Mouse (Mus musculus) adrenal gland, postnatal 4 days (tissue): ENCODE measurements around the gene Ube2q1. TPM values are rescaled to one million over a fixed set of nuclear protein-coding genes. Genes with fewer than 3 reads are reported as not detected.

Experiments used
- DNase-seq, 2 experiments: peaks; one replicate each; pipeline ENCODE4 v3.0.0; 2021 to 2022; ENCODE audit warnings: low spot score in 2 of 2, mixed read lengths in 2 of 2
- total RNA-seq, 2 experiments: library from RNA; stranded (reverse); gene quantifications; 2 replicates each; pipeline ENCODE4 v1.2.3; 2021

The Ube2q1 gene
- total RNA-seq, 2 experiments from 2014 or later, result 68.0 to 72.1 TPM

DNA sequence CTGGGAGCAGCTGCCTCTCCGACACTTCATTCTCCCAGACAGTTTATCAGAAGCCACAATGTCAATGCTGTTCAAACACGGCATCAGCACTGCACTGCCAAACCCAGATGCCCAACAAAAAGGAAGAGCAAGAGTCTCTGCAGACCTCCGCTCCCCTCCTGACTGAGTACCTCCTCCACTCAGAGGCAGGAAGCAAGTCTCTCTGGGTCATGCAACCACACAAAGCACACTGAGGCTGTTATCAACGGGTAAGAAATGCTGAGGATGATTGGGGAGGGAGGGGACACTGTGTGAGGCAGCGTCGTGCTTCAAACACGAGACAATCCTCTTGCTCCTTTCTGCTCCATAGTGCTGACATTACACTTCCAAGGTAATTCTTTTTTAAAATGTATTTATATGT lies 46.5 kb downstream of the Ube2q1 start:
- no peak for DNase-seq

DNA sequence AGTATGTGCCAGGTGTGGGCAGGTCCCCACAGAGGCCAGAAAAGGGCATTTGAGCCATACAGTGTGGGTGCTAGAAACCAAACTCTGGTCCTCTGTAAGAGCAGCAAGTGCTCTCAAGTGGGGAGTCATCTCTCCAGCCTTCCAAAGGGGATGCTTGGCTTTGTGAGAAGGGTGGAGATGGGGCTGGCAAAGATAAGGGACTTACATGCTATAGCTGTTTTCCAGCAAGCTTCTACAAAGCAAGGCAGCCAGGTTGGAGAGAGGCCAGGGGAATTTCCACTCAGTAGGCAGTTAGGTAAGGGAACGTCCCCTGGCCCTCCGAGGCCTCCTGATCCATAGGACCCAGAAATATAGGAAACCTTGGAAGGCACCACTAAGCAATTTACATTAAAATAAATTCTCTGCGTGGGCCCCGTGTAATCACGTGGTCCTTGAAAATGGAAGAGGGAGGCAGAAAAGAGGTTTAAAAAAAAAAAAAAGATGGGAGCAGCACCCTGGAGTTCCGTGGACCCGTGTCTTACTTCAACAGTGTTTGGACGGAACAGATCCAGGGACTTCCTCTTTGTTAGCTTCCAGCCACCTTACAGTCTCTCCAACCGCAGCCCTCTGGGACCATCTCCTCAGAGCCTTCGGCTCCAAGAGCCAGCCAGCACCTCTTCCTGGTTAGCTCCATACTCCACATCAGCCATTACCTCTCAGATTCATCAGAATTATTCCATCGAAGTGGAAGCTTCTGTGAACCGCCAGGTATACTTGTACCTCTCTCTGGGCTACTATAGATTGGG lies 47.1 kb downstream of the Ube2q1 start:
- no peak for DNase-seq

DNA sequence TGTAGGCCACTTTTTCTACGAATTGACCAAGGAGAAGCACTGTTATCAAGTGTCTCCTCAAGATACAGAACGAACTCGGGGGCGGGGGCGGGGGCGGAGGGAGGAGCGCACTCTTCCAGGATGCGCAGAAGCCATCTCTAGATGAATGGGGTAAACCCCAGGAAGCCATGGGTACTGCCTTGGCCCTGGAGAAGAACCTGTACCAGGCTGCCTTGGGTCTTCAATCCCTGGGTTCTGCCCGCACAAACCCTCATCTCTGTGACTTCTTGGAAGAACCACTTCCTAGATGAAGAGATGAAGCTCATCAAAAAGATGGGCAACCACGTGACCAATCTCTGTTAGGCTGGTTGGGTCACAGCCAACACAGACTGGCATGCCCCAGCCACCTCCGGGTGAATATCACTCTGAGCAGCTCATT lies 47.7 kb downstream of the Ube2q1 start:
- DNase-seq, result no peak

DNA sequence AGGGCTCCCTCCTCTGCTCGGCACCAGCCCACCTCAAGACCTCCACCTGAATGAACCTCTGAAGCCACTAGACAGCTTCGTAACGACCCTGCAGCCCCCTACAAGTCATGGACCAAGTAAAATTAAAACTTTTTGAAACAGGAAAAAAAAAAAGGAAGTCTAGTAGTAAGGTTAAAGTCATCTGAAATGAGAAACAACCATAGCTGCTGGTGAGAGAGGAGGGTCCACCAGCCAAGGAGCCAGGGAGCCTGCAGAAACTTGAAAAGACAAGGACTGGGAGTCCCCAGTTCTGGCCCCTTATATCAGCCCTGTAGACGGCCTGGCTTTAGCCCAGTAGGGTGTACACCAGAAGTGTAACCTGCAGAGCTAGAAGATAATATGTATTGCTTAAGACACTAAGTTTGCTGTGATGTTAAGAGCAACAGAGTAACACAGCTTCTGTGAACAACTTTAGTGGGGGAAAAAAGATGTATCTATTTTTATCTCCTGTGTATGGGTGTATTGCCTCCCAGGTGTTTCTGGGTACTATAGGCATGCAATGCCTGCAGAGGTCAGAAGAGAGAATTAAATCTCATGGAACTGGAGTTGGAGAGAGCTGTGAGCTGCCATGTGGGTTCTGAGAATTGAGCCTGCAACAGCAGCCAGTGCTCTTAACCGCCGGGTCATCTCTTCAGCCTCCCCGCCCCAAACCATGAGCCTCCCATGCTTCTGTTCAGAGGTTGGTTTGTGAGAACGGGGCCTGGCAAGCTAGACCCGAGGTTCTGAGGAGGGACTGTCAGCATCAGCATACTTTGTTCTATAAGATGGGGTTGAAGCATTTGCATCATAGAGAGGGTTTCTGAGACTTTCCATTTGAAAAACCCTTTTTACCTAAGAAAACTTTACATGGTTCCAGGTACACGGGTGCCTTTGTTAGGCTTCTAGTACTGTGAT lies 48.4 kb downstream of the Ube2q1 start:
- DNase-seq, result no peak

DNA sequence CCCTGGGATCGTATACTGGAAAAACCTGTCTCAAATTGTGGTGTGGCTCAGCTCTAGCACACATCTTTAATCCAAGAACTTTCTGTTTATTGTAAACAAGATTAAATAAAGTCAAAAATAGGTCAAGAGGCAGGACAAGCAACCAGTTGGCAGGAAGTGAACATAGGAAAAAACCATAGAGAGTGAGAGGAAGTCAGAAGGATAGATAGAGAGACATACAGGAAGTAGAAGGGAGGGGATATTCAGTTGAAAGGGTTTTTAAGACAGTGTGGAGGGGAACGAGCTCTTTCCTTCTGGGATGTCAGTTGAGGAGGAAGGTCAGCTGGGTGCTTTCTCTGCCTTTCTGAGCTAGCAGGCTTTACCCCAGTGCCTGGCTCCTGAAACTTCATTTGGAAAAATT lies 50.2 kb downstream of the Ube2q1 start:
- no peak for DNase-seq

DNA sequence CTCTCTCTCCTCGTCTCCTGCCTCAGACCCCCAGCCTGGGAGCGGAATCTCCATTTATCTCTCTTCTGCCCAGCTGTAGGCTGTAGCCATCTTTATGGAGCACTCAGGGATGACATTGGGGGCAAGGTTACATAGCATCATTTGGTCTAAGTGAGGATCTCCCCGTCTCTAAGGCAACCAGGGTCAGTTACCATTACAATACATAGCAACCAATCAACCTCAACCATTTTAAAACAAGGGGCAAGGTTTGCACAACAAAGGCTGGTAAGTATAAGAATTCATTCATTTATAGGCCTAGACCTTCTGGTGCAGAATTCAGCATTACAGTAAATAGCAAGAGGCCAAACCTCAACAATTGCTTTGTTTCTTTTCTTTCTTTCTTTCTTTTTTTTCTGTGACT lies 52.9 kb downstream of the Ube2q1 start:
- DNase-seq, result no peak

DNA sequence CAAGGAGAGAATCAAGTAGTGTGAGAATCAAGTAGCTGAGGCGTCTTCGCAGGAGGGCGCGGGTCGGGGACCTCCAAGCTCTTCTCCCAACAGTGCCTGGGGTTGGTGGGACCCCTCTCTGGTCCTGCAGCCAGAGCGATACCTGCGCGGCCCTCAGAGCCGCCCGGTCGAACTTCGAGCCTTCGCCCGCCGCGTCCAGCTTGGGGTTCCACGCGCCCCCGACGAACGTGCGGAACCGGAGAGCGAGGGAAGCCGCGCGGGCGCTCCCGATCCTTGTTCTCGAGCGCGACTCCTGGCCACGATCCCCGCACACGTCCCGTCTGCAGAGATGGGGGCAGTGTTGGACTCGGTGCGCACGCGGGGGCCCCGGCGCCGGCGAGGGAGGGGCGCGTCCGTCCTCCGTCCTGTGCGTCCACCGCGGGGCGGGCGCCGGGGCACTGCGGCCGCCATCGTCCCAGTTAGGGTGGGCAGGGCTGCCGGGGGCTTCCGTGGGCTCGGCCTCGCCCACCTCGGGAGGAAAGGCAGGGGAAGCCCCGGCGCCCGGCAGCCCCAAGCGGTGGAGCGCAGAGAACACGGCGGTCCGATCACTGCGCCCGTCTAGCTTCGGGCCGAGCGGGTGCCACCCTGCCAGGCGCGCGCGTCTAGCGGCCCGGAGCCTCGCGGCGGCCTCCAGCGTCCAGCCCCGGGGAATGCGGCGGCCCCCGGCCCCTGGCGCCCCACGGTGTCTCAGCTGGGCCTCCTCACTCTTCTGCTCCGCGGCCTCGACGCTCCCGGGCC lies 57.6 kb downstream of the Ube2q1 start, which contains the start of gene She:
She (plus strand) TSS at position 556 of the 777 bp plus-strand sequence.
- DNase-seq, result no peak

Other genes starting within 250 kb of the Ube2q1 start
- gene Adar, start 58.6 kb upstream of the Ube2q1 start, total RNA-seq, result 10 to 100 TPM; 38.7 to 40.6 TPM
- 1 to 10 TPM; 5.8 to 6.1 TPM for gene Chrnb2, start 9.0 kb upstream of the Ube2q1 start, total RNA-seq
- gene She, start 57.8 kb downstream of the Ube2q1 start, total RNA-seq, result 10 to 100 TPM; 16.2 to 16.9 TPM
- 1 to 10 TPM; 3.7 to 6.4 TPM for gene Il6ra, start 139.6 kb downstream of the Ube2q1 start, total RNA-seq
- 10 to 100 TPM; 79.0 to 80.9 TPM for gene Atp8b2, start 189.9 kb downstream of the Ube2q1 start, total RNA-seq
- 100 to 1,000 TPM in 1 of 2 experiments, 10 to 100 TPM in 1; 91.3 to 102 TPM for gene Hax1, start 225.2 kb downstream of the Ube2q1 start, total RNA-seq